Mouse (Mus musculus) embryonic facial prominence, embryonic 12.5 days (tissue): ENCODE data around the gene Npy1r. TPM values are rescaled to one million over a fixed set of nuclear protein-coding genes. Genes with fewer than 3 reads are reported as not detected.

Experiments used
- ATAC-seq: fragments of 200-750 bp; cut with Nextera tagmentation; 2 replicates; pipeline ENCODE4 v1.8.0; 2017; ENCODE audit not compliant: insufficient number of reproducible peaks, insufficient read depth, low FRiP score, low TSS enrichment
- H3K27ac ChIP-seq: fragments of 300-500 bp; sonication (generic); 2 replicates; pipeline ENCODE4 v1.5.1; 2016; ENCODE audit warnings: mild to moderate bottlenecking
- H3K27me3 ChIP-seq: fragments of 300-500 bp; sonication (generic); 2 replicates; pipeline ENCODE4 v1.6.1; 2016; ENCODE audit warnings: mild to moderate bottlenecking, moderate library complexity
- H3K36me3 ChIP-seq: fragments of 300-500 bp; sonication (generic); 2 replicates; pipeline ENCODE4 v1.6.1; 2016; ENCODE audit warnings: mild to moderate bottlenecking
- H3K4me1 ChIP-seq: fragments of 300-500 bp; sonication (generic); 2 replicates; pipeline ENCODE4 v1.6.1; 2016
- H3K4me2 ChIP-seq: fragments of 300-500 bp; sonication (generic); replicated peaks from 2 replicates; pipeline ENCODE4 v1.6.1; 2016; ENCODE audit warnings: mild to moderate bottlenecking, moderate library complexity
- H3K4me3 ChIP-seq: fragments of 300-500 bp; sonication (generic); 2 replicates; pipeline ENCODE4 v1.5.1; 2016; ENCODE audit warnings: mild to moderate bottlenecking
- H3K9ac ChIP-seq: fragments of 300-500 bp; sonication (generic); 2 replicates; pipeline ENCODE4 v1.6.1; 2016; ENCODE audit warnings: mild to moderate bottlenecking, moderate library complexity
- H3K9me3 ChIP-seq: fragments of 300-500 bp; sonication (generic); 2 replicates; pipeline ENCODE4 v1.6.1; 2016; ENCODE audit warnings: mild to moderate bottlenecking, moderate library complexity
- WGBS: fragments of 180-500 bp; shearing (Covaris S2); methylation state at CpG from one replicate; pipeline ENCODE4 v1.1.7; 2016; 5-methylcytosine and 5-hydroxymethylcytosine counted together
- polyA plus RNA-seq: library from polyadenylated mRNA; unstranded; fragments of >200 nt; fragmentation: Nextera tagmentation; extraction: Ambion mirVana; gene quantifications from 2 replicates; pipeline ENCODE4 v1.2.1, GENCODE M21; 2016

The Npy1r gene
- polyA plus RNA-seq, 1 experiment from 2014 or later = 2.4 TPM

- no peak for ATAC-seq
- Histone ChIP-seq H3K27me3 (no peaks in the 10 kb centered on the region), H3K36me3 (no peaks in the 10 kb centered on the region), H3K9me3 (no peaks in the 10 kb centered on the region), H3K4me2 (no peak overlapping the region), H3K4me1 (no peaks in the 10 kb centered on the region), H3K4me3 (no peak overlapping the region), H3K9ac (no peak overlapping the region), H3K27ac (no peak overlapping the region)
- WGBS = 51% methylated on average over 5 of the region's 5 CpGs
Observed at GRCm38 (mm10) chr8:66731957-66732356, 35.0 kb downstream of the Npy1r start.

- Histone ChIP-seq H3K27ac (no peak overlapping the region), H3K9ac (no peak overlapping the region), H3K36me3 (no peaks in the 10 kb centered on the region), H3K9me3 (no peaks in the 10 kb centered on the region), H3K4me2 (no peak overlapping the region), H3K4me1 (no peaks in the 10 kb centered on the region), H3K27me3 (no peaks in the 10 kb centered on the region), H3K4me3 (no peak overlapping the region)
- WGBS = 38% methylated on average over 1 of the region's 1 CpGs
- no peak for ATAC-seq
Observed at GRCm38 (mm10) chr8:66742359-66742758, 45.4 kb downstream of the Npy1r start.

- Histone ChIP-seq H3K27ac (no peak overlapping the region), H3K9ac (no peak overlapping the region), H3K36me3 (no peaks in the 10 kb centered on the region), H3K4me2 (no peak overlapping the region), H3K4me1 (no peaks in the 10 kb centered on the region), H3K4me3 (no peak overlapping the region), H3K27me3 (no peaks in the 10 kb centered on the region), H3K9me3 (no peaks in the 10 kb centered on the region)
- no peak for ATAC-seq
- WGBS = 76% methylated on average over 3 of the region's 3 CpGs
Observed at GRCm38 (mm10) chr8:66745612-66746011, 48.6 kb downstream of the Npy1r start.

DNA sequence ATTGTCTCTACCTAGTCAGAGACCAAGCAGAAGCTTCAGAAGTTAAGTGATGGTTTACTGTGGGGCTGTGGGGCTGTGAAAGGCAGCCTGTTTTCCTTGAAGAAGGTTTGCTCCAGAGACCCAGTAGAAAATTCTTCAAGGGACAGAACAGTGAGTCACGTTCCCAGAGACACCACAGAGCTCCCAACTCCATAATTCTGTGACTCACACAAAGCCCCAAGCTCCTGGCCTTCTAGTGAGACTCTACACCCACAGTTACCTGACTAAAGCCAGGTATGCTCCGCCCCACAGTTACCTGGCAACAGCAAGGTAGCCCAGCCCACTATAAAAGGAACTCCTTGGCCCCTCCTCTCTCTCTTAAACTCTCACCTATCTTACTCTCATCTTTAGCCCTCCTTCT is 54.6 kb downstream of the Npy1r start:
- 73% methylated on average over 2 of the region's 2 CpGs for WGBS
- no peak overlapping the region for H3K4me2 ChIP-seq
- H3K27ac ChIP-seq = no peak overlapping the region
- no peak for ATAC-seq
- no peaks in the 10 kb centered on the region for H3K4me1 ChIP-seq
- no peaks in the 10 kb centered on the region for H3K9me3 ChIP-seq
- H3K4me3 ChIP-seq = no peak overlapping the region
- no peaks in the 10 kb centered on the region for H3K36me3 ChIP-seq
- H3K27me3 ChIP-seq = no peaks in the 10 kb centered on the region
- H3K9ac ChIP-seq = no peak overlapping the region

DNA sequence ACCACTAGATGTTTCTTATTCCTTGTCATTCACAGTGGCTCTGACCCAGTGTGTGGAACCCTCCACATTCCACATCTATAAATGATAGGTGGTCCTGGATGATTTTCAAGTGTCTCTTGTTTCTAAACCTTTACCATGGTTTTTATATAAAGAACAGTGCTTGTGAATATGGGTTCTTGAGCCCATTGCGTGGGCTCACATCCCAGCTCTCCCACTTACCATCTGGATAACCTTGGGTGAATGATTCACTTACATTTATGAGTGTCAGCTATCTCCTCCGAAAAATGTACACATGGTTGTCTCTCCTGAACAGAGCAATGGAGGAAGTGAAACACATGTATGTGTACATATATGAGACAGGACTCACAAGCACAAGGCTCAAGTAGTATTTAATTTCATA is 59.2 kb downstream of the Npy1r start:
- Histone ChIP-seq H3K9me3 (no peaks in the 10 kb centered on the region), H3K4me3 (no peak overlapping the region), H3K4me1 (no peaks in the 10 kb centered on the region), H3K4me2 (no peak overlapping the region), H3K27me3 (no peaks in the 10 kb centered on the region), H3K9ac (no peak overlapping the region), H3K27ac (no peak overlapping the region), H3K36me3 (no peaks in the 10 kb centered on the region)
- ATAC-seq = no peak
- WGBS = 92% methylated on average over 2 of the region's 2 CpGs

Other genes with a start within 250 kb of the Npy1r start
- gene Tma16, start 210.7 kb upstream of the Npy1r start, polyA plus RNA-seq = 17.0 and 17.5 TPM in 2 replicates
- gene Tktl2, start 185.4 kb upstream of the Npy1r start, polyA plus RNA-seq = not detected in 2 replicates
- gene Npy5r, start 9.1 kb upstream of the Npy1r start, polyA plus RNA-seq = 0.18 TPM in 1 of 2 replicates, not detected in the other
- gene Naf1, start 163.0 kb downstream of the Npy1r start, polyA plus RNA-seq = 3.6 and 4.0 TPM in 2 replicates